Comparison of ENCODE assay signal across 20 mouse cellular contexts in the genomic region with DNA sequence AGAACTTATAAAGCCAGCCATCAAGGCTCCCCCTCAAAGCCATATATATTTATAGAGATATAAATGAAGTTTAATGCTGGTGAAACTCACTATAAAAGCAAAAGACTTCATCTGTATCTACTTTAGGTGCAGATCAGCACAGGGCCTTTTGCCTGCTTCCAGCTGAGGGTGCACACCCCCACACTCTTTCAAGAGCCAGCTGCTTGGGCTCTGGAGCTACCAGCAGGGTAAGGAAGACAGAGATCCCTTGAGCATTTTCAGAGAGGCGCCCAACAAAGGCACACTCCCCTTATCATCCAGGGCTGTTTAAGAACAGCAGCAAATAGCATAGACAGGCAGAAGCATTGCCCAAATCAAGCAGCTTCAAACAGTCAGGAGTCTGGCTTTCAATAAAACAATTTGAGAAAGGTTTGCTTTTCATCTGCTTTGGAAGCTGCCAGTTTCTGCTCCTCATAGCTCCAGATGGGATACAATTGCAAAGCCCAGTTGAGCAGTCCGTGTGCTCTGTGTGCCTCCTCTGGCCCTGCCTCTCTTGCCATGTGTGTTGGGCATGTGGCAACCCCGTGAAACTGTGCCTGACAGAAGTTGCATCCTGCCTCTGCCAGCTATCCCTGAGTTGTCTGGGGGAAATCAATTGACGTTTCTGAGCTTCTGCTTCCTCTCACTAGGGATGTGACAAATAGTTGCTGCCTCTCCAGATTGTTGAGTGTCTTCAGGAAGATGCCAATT. TPM values are rescaled to one million over a fixed set of nuclear protein-coding genes. Genes with fewer than 3 reads are reported as not detected.
DNase-seq lines count a peak whose midpoint lies in the region.
"Had no signal": no experiment of that assay in that cellular context is flagged by ENCODE, and none has a peak within 500 bp of the region (broad histone marks: within the 10 kb centered on the region; RNA-seq: fewer than 3 reads in every experiment).

No protein-coding gene starts in this region.

- DNase-seq in cerebellum, postnatal 10 days = peak; percentile 54 to 66
- DNase-seq in cerebellum, adult 8-10 months = no peak
- DNase-seq in heart, adult 11 months = peak; percentile 74
- DNase-seq in heart, postnatal 4 days = no peak
- DNase-seq in layer of hippocampus, postnatal 14 days (ENCODE audit: low spot score in 2 of 2) = peak; percentile 38 to 43
- no peak for DNase-seq in layer of hippocampus, adult 9-10 months (ENCODE audit: low spot score)
- DNase-seq in brain, adult 2 months (ENCODE audit: low read depth, low spot score) = peak; percentile 73
- DNase-seq: adrenal gland, adult 8-10 months; cerebellum, adult 18-20 months; gastrocnemius, postnatal 10 days; kidney, adult 18-20 months; kidney, postnatal 4 days; liver; lung, postnatal 36 days; midbrain, embryonic 14.5 days; retina, postnatal 1 day; right cerebral cortex, postnatal 4 days; thymus, postnatal 25 days had no signal

RNA-seq across cellular contexts. Expression of gene Tnr, which starts 9.4 kb away (rescaled TPM):
- total RNA-seq in heart, postnatal 4 days (2021) = under 1 TPM; 0.17 to 0.50 TPM
- 100 to 1,000 TPM; 168 to 172 TPM for total RNA-seq in layer of hippocampus, postnatal 14 days (2021)
- total RNA-seq: common myeloid progenitor, adult 5-6 weeks; granulocyte monocyte progenitor cell, adult 5-6 weeks had no signal

Comparison
In these comparisons a context has a peak if more than half of its experiments do, and no peak if none do; other contexts are left out.
1. DNase-seq: peak in cerebellum, postnatal 10 days (2 of 2), heart, adult 11 months (single experiment), layer of hippocampus, postnatal 14 days (2 of 2) and brain, adult 2 months (single experiment); none in cerebellum, adult 8-10 months (single experiment), heart, postnatal 4 days (single experiment) and layer of hippocampus, adult 9-10 months (single experiment).
2. RNA of gene Tnr, which starts 9.4 kb away (total RNA-seq): 168 to 172 TPM in layer of hippocampus, postnatal 14 days; 0.17 to 0.50 TPM in heart, postnatal 4 days; every median in the first group is over 100 times any median in the second.